Mouse (Mus musculus) frontal cortex, adult (tissue): ENCODE measurements at regions not wholly inside any gene's neighbourhood (a gene's known extent, or its start where the extent isn't known, plus 50 kb on each side); places are given as distances from the start of the nearest gene placed in this dataset.

ENCODE experiments used
- ATAC-seq: cut with Nextera tagmentation; 2 replicates; pipeline ENCODE4 v1.9.2; 2017; ENCODE audit warnings: mild to moderate bottlenecking, moderate library complexity, mixed read lengths; ENCODE audit not compliant: low TSS enrichment

DNA sequence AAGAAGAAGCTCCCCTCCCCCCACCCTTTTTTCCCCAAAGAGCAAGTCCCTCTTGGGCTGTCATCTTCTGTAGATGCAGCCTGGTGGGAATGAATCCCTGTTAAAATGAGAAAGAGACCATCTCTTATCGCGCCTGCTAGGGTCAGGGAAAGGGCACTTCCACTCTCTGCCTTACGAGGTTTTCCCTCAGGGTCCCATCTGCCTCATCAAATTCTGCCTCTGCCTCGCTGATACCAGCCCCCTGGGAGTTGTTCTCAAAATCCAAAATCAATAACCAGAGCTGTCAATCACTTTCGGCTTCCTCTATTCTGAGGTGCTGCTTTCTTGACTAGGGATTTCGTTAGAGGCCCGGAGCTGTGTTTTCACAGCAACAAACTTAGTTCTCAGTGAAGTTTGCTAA is 255.7 kb downstream of the Stim2 start:
- no peak for ATAC-seq

DNA sequence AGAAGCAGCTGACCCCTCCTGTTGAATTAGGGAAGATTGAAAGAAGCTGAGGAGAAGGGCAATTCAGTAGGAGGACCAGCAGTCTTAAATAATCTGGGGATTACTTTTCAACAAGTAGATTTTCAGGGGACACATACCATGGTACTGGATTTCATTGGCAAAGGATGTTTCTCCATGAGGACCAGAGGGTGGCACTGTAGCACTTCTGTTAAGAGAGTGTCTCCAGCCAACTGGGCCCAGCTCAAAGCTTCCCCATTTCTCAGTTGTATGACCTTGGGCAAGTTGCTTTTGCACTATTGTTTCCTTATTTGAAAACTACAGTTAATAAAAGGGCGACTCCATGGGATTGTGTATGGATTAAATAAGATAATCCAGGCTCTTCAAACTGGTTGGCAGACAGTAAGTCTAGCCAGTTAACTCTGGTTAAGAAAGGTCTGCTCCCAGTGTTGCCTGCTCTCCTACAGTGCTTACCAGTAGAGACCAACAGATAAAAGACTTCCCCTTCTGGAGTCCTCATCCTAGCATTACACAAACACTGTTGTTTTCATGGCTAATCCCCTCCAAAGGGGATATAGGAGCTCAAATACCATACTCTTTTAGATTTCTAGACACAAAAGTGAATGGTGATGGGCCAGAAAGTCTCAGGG is 259.9 kb downstream of the Stim2 start:
- ATAC-seq = peak; percentile 100

DNA sequence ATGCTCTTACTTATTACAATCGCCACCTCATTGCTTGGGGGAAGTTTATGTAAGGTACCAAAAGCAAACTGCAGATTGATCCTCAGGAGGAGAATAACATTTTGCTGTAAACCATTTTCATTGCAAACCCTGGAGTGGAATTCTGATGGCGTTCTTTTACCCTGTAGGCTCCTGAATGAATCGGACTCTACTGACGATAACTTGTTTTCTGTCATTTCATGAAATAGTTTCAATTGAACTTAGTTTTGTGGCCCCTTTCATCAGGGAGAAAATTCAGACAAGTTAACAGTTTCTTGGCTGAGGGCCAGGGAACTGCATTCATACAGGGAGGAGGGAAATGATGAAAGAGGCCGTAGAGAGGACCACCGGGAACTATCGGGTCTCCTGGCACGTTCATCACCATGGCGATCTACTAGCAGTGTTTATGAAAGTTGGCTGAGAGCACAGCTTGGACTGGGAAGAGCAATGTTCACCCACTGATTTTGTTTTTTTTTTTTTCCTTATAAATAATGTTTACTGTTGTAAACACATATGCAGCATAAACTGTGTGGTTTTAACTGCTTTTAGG is 266.7 kb downstream of the Stim2 start:
- ATAC-seq = no peak

GRCm38 (mm10) chr5:54267905-54268590 is 269.7 kb downstream of the Stim2 start:
- no peak for ATAC-seq

GRCm38 (mm10) chr5:54279357-54279756 is 281.1 kb downstream of the Stim2 start:
- peak; percentile 89 for ATAC-seq

DNA sequence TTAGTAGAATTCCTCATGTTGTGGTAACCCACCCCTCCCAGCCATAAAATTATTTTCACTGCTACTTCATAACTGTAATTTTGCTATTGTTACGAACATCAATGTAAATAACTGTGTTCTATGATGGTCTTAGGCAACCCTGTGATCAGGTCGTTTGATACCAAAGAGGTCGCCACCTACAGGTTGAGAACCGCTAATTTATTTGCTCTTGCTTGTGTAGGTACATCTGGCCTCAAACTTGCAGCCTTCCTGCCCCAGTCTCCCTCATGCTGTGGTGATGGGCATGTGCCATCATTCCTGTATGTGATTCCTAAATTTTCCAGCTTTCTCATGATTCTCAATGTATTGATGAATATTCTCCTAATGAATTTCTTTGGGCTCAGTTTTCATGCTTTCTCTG is 282.4 kb downstream of the Stim2 start:
- ATAC-seq = no peak

GRCm38 (mm10) chr5:54281121-54281520 is 282.8 kb downstream of the Stim2 start:
- no peak for ATAC-seq

DNA sequence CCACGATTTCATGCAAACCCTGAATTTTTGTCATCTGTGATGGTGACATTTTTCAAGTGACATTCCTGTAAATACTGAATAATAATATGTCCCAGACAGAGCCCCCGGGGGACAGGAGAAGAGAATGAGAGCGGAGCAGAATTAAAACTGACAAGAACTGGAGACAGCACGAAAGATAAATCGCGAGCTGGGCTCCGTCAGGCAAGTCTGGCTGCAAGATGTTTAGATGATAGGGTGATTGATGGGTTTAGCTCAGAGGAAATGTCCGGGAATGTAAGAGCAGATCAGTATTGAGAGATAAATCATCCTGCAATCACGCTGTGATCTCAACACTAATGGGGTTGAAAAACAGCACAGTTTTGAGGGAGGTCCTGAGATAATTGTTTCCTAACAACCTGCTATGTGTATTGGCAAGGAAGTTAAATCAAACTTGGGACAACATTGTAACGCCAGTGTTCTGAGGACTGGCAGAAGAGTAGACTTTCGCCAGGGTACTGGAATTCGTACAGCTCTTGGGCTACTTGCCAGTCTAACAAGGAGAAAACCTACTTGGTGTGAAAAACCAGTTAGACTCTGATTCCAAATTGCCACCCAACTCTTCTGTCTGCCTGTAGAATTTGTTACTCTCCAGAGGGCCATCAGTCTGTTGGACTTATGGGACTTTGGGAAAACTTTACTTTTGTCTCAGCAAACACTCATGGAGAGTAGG is 292.2 kb downstream of the Stim2 start:
- no peak for ATAC-seq

- no peak for ATAC-seq
These were observed 293.6 kb downstream of the Stim2 start for GRCm38 (mm10) chr5:54291940-54292339.

GRCm38 (mm10) chr5:54313660-54314279 is 315.5 kb downstream of the Stim2 start:
- ATAC-seq = no peak

GRCm38 (mm10) chr5:54330415-54330814 is 332.1 kb downstream of the Stim2 start:
- ATAC-seq = no peak

- ATAC-seq = no peak
These were observed 344.7 kb downstream of the Stim2 start for GRCm38 (mm10) chr5:54342976-54343375.

DNA sequence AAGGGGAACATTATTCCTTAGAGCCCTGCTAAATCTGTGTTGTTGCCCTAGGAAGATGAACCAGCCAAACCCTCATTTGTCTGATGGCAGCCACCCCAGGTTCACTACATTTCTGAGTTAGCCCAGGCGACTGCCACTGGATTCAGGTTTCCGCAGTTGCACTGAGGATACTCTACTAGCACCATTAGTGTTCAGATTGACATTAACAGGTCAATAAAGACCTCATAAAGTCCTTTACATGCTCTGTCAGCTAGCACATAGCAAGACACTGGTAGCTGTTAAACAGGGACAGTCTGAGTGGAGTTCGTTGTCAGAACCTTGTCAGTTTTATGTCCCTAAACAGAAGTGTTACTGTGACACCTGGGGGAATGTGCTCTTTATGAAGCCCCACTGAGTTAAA is 345.1 kb downstream of the Stim2 start:
- no peak for ATAC-seq

GRCm38 (mm10) chr5:54348820-54349596 is 350.7 kb downstream of the Stim2 start:
- peak; percentile 44 for ATAC-seq

GRCm38 (mm10) chr5:54349775-54350332 is 351.6 kb downstream of the Stim2 start:
- no peak for ATAC-seq

- no peak for ATAC-seq
These were observed 357.8 kb downstream of the Stim2 start for GRCm38 (mm10) chr5:54356105-54356504.

GRCm38 (mm10) chr5:54357501-54357900 is 359.2 kb downstream of the Stim2 start:
- peak; percentile 34; the same call in 1 of the 2 replicates for ATAC-seq

- no peak for ATAC-seq
These were observed 359.9 kb downstream of the Stim2 start for GRCm38 (mm10) chr5:54358221-54358620.
